Mouse (Mus musculus): ENCODE measurements around the gene Polr1b.

- TF ChIP-seq CTCF (IDR thresholded peaks at IDR 0.05; ENCODE audit: low read depth, low read length) (no peak), TAL1 (conservative IDR thresholded peaks at IDR 0.05; ENCODE audit: low read depth, low read length) (no peak), GATA1 (IDR thresholded peaks at IDR 0.05; ENCODE audit: borderline replicate concordance, low read length) (no peak)
Measured at GRCm38 (mm10) chr2:129065437-129066282, 35.1 kb upstream of the Polr1b start, which contains the start of gene Ttl.

Data from G1E (cell line).